Mouse (Mus musculus): ENCODE data around the gene Plch2.
A peak's percentile ranks its signal among the peaks of the same experiment; 100 is the strongest.

- TF ChIP-seq CTCF (IDR thresholded peaks at IDR 0.05; ENCODE audit: borderline replicate concordance, insufficient read depth, low read length) (no peak), POLR2A (IDR thresholded peaks at IDR 0.05; ENCODE audit: low read depth, low read length) (0 out of 2 replicates have a peak, but pooled peaks have one; percentile 5)
These were observed 91.9 kb downstream of the Plch2 start for GRCm38 (mm10) chr4:154964581-154965235.

All from embryonic fibroblast, embryonic 13.5 days (primary cell).